Mouse (Mus musculus) limb, embryonic 14.5 days (tissue): Measurements from ENCODE around the gene Pdxp. TPM values are rescaled to one million over a fixed set of nuclear protein-coding genes. Genes with fewer than 3 reads are reported as not detected.
A peak's percentile ranks its signal among the peaks of the same experiment; 100 is the strongest.

Experiments used
- ATAC-seq: fragments of 200-750 bp; cut with Nextera tagmentation; 2 replicates; pipeline ENCODE4 v1.8.0; 2017; ENCODE audit warnings: low read depth, moderate number of reproducible peaks, moderate TSS enrichment; ENCODE audit not compliant: low FRiP score
- DNase-seq: peaks from one replicate; pipeline ENCODE4 v3.0.0-alpha.2; 2015; ENCODE audit warnings: low spot score
- H3K27ac ChIP-seq: fragments of 300-500 bp; sonication (generic); replicated peaks from 2 replicates; pipeline ENCODE4 v1.5.1; 2014; ENCODE audit warnings: low read depth, mild to moderate bottlenecking, low read length, moderate library complexity, mixed read lengths
- H3K27me3 ChIP-seq: fragments of 300-500 bp; sonication (generic); 2 replicates; pipeline ENCODE4 v1.6.1; 2014; ENCODE audit warnings: low read length, mixed read lengths; ENCODE audit not compliant: control insufficient read depth, insufficient read depth
- H3K36me3 ChIP-seq: fragments of 300-500 bp; sonication (generic); 2 replicates; pipeline ENCODE4 v1.6.1; 2014; ENCODE audit warnings: mild to moderate bottlenecking, low read length, moderate library complexity, mixed read lengths; ENCODE audit not compliant: control insufficient read depth, insufficient read depth
- H3K4me1 ChIP-seq: fragments of 300-500 bp; sonication (generic); 2 replicates; pipeline ENCODE4 v1.6.1; 2014; ENCODE audit warnings: antibody characterized with exemption, low read length, mixed read lengths; ENCODE audit not compliant: control insufficient read depth, insufficient read depth
- H3K4me2 ChIP-seq: fragments of 300-500 bp; sonication (generic); replicated peaks from 2 replicates; pipeline ENCODE4 v1.6.1; 2014; ENCODE audit warnings: low read depth, mild to moderate bottlenecking, low read length, moderate library complexity; ENCODE audit not compliant: severe bottlenecking
- H3K4me3 ChIP-seq: fragments of 300-500 bp; sonication (generic); replicated peaks from 2 replicates; pipeline ENCODE4 v1.5.1; 2014; ENCODE audit warnings: low read length
- H3K9ac ChIP-seq: fragments of 300-500 bp; sonication (generic); 2 replicates; pipeline ENCODE4 v1.6.1; 2014; ENCODE audit warnings: mild to moderate bottlenecking, low read depth, low read length, moderate library complexity; ENCODE audit not compliant: severe bottlenecking
- H3K9me3 ChIP-seq: fragments of 300-500 bp; sonication (generic); 2 replicates; pipeline ENCODE4 v1.6.1; 2016; ENCODE audit warnings: low read length; ENCODE audit not compliant: control insufficient read depth
- POLR2A ChIP-seq: fragments of 200-500 bp; IDR thresholded peaks from 2 replicates; pipeline ENCODE4 v1.8.0; 2012; ENCODE audit warnings: inconsistent platforms, mild to moderate bottlenecking, moderate library complexity, borderline replicate concordance; ENCODE audit not compliant: insufficient read depth, insufficient read length; ENCODE audit errors: extremely low read depth
- WGBS: fragments of 180-500 bp; shearing (Covaris S2); extraction: QIAGEN DNeasy Blood & Tissue Kit; methylation state at CpG from one replicate; pipeline ENCODE4 v1.1.7; 2014; 5-methylcytosine and 5-hydroxymethylcytosine counted together
- polyA plus RNA-seq, 2 experiments: library from polyadenylated mRNA; depleted of rRNA in 1 of 2; stranded (reverse) in 1 of 2; unstranded in 1 of 2; fragments of >200 nt; fragmentation: Nextera tagmentation in 1 of 2; extraction: Ambion mirVana in 1 of 2; gene quantifications; 2 replicates each; pipeline versions ENCODE4 v1.2.1 to v1.2.3; 2012 to 2014

The Pdxp gene
- polyA plus RNA-seq, 2 experiments = 20.8 to 32.5 TPM

GRCm38 (mm10) chr15:78898507-78899001, 15.2 kb upstream of the Pdxp start:
- DNase-seq (no peak), ATAC-seq (no peak)
- peaks cover 30% of the 10 kb centered on the region for H3K36me3 ChIP-seq
- no peak for TF ChIP-seq POLR2A
- H3K27me3 ChIP-seq = no peaks in the 10 kb centered on the region
- peak overlapping the region; percentile 64; the same call in 1 of the 2 replicates for H3K9ac ChIP-seq
- H3K4me3 ChIP-seq = peak overlapping the region; percentile 61; the same call in 1 of the 2 replicates
- peaks cover 28% of the 10 kb centered on the region for H3K4me1 ChIP-seq
- H3K27ac ChIP-seq = no peak overlapping the region
- 47% methylated on average over 6 of the region's 6 CpGs for WGBS
- no peaks in the 10 kb centered on the region for H3K9me3 ChIP-seq
- peak overlapping the region; percentile 82 for H3K4me2 ChIP-seq

DNA sequence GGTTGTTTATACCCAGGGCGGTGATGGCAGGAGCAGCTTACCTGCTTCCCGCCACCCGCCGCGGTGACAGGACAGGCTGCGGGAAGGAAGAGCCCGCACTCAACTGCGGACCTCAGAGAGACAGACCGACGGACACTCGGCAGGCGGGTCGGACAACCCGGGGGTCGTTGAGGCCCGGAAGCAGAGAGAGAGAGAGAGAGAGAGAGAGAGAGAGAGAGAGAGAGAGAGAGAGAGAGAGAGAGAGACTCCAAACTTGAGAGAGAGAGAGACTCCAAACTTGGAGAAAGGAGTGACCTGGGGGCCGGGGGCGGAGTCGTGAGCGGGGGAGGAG, 14.3 kb upstream of the Pdxp start, which contains the start of gene Gm49510:
Gene Gm49510, plus strand, starts transcription at position 259 of the 331 bp plus-strand sequence.
- under 1% methylated on average over 19 of the region's 20 CpGs for WGBS
- H3K27ac ChIP-seq = peak within 1 kb of the TSS; percentile 23
- DNase-seq (no peak), ATAC-seq (no peak)
- H3K4me1 ChIP-seq = peaks cover 28% of the 10 kb centered on the region
- H3K4me2 ChIP-seq = peak within 1 kb of the TSS; percentile 82
- H3K27me3 ChIP-seq = no peaks in the 10 kb centered on the region
- peak within 1 kb of the TSS; percentile 61 for H3K4me3 ChIP-seq
- H3K9ac ChIP-seq = peak within 1 kb of the TSS; percentile 64
- H3K36me3 ChIP-seq = peaks cover 30% of the 10 kb centered on the region
- H3K9me3 ChIP-seq = no peaks in the 10 kb centered on the region
- TF ChIP-seq POLR2A = no peak

DNA sequence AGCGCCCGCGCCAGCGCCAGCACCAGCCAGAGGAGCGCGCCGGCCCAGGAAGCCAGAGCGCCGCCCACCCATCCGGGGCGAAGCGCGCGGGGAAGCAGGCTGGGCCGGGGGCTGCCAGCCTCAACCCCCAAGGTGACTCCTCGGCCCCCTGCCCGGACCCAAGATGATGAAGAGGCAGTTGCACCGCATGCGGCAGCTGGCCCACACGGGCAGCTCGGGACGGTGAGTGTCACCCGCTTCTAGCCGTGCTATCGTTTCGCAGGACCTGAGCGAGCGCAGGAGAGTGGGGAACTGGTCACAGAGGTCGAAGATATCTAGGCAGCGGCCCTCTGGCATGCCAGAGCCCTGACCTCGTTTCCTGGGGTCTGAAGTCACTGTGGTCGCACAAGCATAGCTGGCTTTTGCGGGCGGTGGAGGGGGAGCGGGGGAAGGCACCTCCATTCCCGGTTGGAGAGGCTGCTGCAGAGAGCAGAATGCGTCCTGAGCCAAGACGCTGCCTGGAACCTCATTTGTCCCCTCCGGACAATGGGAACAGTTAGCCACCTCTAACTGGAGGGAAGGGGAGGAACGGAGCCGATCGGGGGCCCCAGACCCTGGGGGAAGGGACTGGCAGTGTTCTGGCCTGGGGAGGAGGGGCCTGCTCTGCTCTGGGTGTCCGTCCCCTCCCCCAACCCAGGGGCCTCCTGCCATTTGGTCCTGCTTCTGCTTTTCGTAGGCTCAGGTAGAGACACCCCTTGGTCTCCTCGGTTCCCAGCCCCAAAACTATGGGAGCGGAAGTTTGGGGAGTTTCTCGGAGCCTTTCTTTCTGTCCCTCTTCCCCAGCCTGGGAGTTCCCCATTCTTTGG, 13.8 kb upstream of the Pdxp start, which contains the start of gene Sh3bp1:
Gene Sh3bp1, plus strand, starts transcription at position 29 of the 845 bp plus-strand sequence.
- DNase-seq = peak; percentile 71
- H3K36me3 ChIP-seq = peaks cover 30% of the 10 kb centered on the region
- H3K9ac ChIP-seq = peak within 1 kb of the TSS; percentile 64
- no peaks in the 10 kb centered on the region for H3K27me3 ChIP-seq
- peak; percentile 67 for ATAC-seq
- peaks cover 28% of the 10 kb centered on the region for H3K4me1 ChIP-seq
- H3K4me2 ChIP-seq = peak within 1 kb of the TSS; percentile 82
- WGBS = 0% methylated on average over 43 of the region's 47 CpGs
- peak within 1 kb of the TSS; percentile 61 for H3K4me3 ChIP-seq
- 0 out of 2 replicates have a peak, but pooled peaks have one; percentile 47 for TF ChIP-seq POLR2A
- no peaks in the 10 kb centered on the region for H3K9me3 ChIP-seq
- H3K27ac ChIP-seq = peak within 1 kb of the TSS; percentile 23

DNA sequence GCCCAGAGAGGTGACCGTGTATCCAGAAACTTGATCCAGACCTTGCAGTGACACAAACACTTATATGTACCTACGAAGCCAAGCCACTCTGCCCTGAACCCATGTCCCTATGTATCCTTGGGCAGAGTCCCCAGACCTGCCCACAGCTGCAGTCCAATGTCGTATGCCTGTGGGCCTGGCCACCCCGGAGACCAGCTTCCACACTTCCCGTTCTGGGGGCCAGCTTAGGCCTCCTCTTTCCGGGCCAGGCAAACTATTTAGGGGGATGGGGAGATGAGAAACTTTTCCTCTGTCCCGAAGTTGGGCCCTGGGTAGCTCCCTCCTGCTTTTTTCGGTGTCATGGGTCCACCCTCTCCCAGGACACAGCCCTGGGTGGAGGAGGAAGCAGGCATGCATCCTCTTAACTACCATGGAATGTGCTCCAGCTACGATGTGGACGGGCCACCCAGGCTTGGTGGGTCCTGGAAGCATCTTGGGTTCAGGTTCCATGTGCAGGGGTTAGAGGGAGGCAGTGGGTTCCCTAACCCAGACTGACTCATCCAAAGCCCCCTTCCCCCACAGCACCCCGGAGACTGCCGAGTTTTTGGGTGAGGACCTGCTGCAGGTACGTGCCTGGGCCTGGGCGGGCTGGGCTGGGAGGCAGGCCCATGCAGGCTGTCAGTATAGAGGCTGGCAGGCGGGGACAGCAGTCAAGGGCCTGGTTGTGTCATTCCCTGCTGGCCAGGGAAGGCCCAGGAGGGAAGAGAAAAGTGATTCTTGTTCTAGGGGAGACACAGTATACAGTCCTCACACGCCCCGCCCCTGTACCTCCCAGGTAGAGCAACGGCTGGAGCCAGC, 12.9 kb upstream of the Pdxp start:
- ATAC-seq = peak; percentile 7; the same call in 1 of the 2 replicates
- Histone ChIP-seq H3K9ac (peak overlapping the region; percentile 64), H3K27ac (peak overlapping the region; percentile 23), H3K36me3 (peaks cover 35% of the 10 kb centered on the region), H3K9me3 (no peaks in the 10 kb centered on the region), H3K4me3 (peak overlapping the region; percentile 61), H3K4me1 (peaks cover 28% of the 10 kb centered on the region), H3K27me3 (no peaks in the 10 kb centered on the region), H3K4me2 (peak overlapping the region; percentile 82)
- WGBS = 15% methylated on average over 18 of the region's 18 CpGs
- no peak for TF ChIP-seq POLR2A
- no peak for DNase-seq

DNA sequence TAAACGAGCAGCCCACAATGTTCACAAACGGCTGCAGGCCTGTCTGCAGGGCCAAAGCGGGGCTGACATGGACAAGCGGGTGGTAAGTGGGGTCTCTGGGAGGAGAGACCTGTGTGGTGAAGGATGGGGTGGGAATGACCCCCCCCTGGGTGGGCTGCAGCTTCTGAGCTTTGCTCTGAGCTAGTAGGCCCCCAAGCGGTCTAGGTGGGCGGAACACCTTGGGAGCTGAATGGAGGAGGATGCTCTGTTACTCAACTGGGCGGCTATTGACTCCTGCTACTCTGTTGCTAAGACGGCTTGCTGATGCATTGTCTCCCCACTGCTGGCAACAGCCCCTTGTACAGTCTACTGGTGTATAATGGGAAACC, 12.3 kb upstream of the Pdxp start:
- DNase-seq (no peak), ATAC-seq (no peak)
- TF ChIP-seq POLR2A = no peak
- peaks cover 26% of the 10 kb centered on the region for H3K4me1 ChIP-seq
- peak overlapping the region; percentile 82 for H3K4me2 ChIP-seq
- peaks cover 41% of the 10 kb centered on the region for H3K36me3 ChIP-seq
- no peaks in the 10 kb centered on the region for H3K9me3 ChIP-seq
- peak overlapping the region; percentile 64 for H3K9ac ChIP-seq
- H3K27ac ChIP-seq = no peak overlapping the region
- H3K4me3 ChIP-seq = peak overlapping the region; percentile 61
- 45% methylated on average over 8 of the region's 8 CpGs for WGBS
- H3K27me3 ChIP-seq = no peaks in the 10 kb centered on the region
